Mouse (Mus musculus) erythroblast, embryonic 14.5 days (primary cell): ENCODE results near the gene Arhgap28. TPM values are rescaled to one million over a fixed set of nuclear protein-coding genes. Genes with fewer than 3 reads are reported as not detected.

Source experiments
- H3K27me3 ChIP-seq: 2 replicates; pipeline ENCODE4 v1.6.1; 2012; ENCODE audit warnings: inconsistent platforms; ENCODE audit not compliant: control insufficient read depth
- H3K36me3 ChIP-seq: 2 replicates; pipeline ENCODE4 v1.6.1; 2012; ENCODE audit warnings: mild to moderate bottlenecking, inconsistent platforms; ENCODE audit not compliant: control insufficient read depth
- H3K4me1 ChIP-seq: 2 replicates; pipeline ENCODE4 v1.6.1; 2012; ENCODE audit warnings: inconsistent platforms; ENCODE audit not compliant: control insufficient read depth
- H3K4me3 ChIP-seq: replicated peaks from 2 replicates; pipeline ENCODE3; 2012; ENCODE audit warnings: moderate library complexity, mild to moderate bottlenecking, inconsistent platforms
- H3K9me3 ChIP-seq: 2 replicates; pipeline ENCODE4 v1.6.1; 2012; ENCODE audit warnings: low read length, inconsistent platforms, mixed read lengths; ENCODE audit not compliant: control insufficient read depth
- GATA1 ChIP-seq: IDR thresholded peaks from 2 replicates; pipeline ENCODE4 v1.6.1; 2012; ENCODE audit warnings: low read length, inconsistent platforms, mixed read lengths
- TAL1 ChIP-seq: IDR thresholded peaks from 3 replicates; pipeline ENCODE4 v1.6.1; 2012; ENCODE audit warnings: low read length, inconsistent platforms, mixed read lengths
- polyA plus RNA-seq: library from polyadenylated mRNA; stranded (reverse); fragments of >175 nt; gene quantifications from 2 replicates; pipeline ENCODE4 v1.2.3, GENCODE M21; 2012

Arhgap28 gene
- polyA plus RNA-seq, 1 experiment: not detected

- Histone ChIP-seq H3K4me3 (no peak overlapping the region), H3K9me3 (no peaks in the 10 kb centered on the region), H3K4me1 (no peaks in the 10 kb centered on the region), H3K36me3 (no peaks in the 10 kb centered on the region), H3K27me3 (no peaks in the 10 kb centered on the region)
- TF ChIP-seq TAL1: no peak
- no peak for TF ChIP-seq GATA1
These were observed 27.5 kb downstream of the Arhgap28 start for GRCm38 (mm10) chr17:67976465-67976864.

- Histone ChIP-seq H3K4me3 (no peak overlapping the region), H3K27me3 (no peaks in the 10 kb centered on the region), H3K4me1 (no peaks in the 10 kb centered on the region), H3K9me3 (no peaks in the 10 kb centered on the region), H3K36me3 (no peaks in the 10 kb centered on the region)
- no peak for TF ChIP-seq TAL1
These were observed 27.9 kb downstream of the Arhgap28 start for GRCm38 (mm10) chr17:67976027-67976426.

GRCm38 (mm10) chr17:67974679-67975078 lies 29.2 kb downstream of the Arhgap28 start:
- Histone ChIP-seq H3K4me3 (no peak overlapping the region), H3K9me3 (no peaks in the 10 kb centered on the region), H3K27me3 (no peaks in the 10 kb centered on the region), H3K36me3 (no peaks in the 10 kb centered on the region), H3K4me1 (no peaks in the 10 kb centered on the region)
- TF ChIP-seq TAL1 (no peak), GATA1 (no peak)

- no peaks in the 10 kb centered on the region for H3K4me1 ChIP-seq
- TF ChIP-seq TAL1 (no peak), GATA1 (no peak)
- H3K36me3 ChIP-seq: no peaks in the 10 kb centered on the region
- H3K4me3 ChIP-seq: no peak overlapping the region
- H3K9me3 ChIP-seq: no peaks in the 10 kb centered on the region
- H3K27me3 ChIP-seq: no peaks in the 10 kb centered on the region
These were observed 36.9 kb downstream of the Arhgap28 start for GRCm38 (mm10) chr17:67966853-67967540.

GRCm38 (mm10) chr17:67962858-67963257 lies 41.1 kb downstream of the Arhgap28 start:
- no peak for TF ChIP-seq GATA1
- no peak for TF ChIP-seq TAL1
- H3K9me3 ChIP-seq: no peaks in the 10 kb centered on the region
- H3K4me1 ChIP-seq: no peaks in the 10 kb centered on the region
- no peaks in the 10 kb centered on the region for H3K36me3 ChIP-seq
- H3K27me3 ChIP-seq: no peaks in the 10 kb centered on the region
- H3K4me3 ChIP-seq: no peak overlapping the region

GRCm38 (mm10) chr17:67962020-67962419 lies 41.9 kb downstream of the Arhgap28 start:
- no peak for TF ChIP-seq TAL1
- TF ChIP-seq GATA1: no peak
- no peaks in the 10 kb centered on the region for H3K9me3 ChIP-seq

GRCm38 (mm10) chr17:67958909-67959308 lies 45.0 kb downstream of the Arhgap28 start:
- Histone ChIP-seq H3K36me3 (no peaks in the 10 kb centered on the region), H3K4me3 (no peak overlapping the region), H3K4me1 (no peaks in the 10 kb centered on the region), H3K9me3 (no peaks in the 10 kb centered on the region), H3K27me3 (no peaks in the 10 kb centered on the region)
- TF ChIP-seq GATA1 (no peak), TAL1 (no peak)

More at GRCm38 (mm10) chr17:67962020-67962419, 41.9 kb downstream of the Arhgap28 start:
- no peak overlapping the region for H3K4me3 ChIP-seq
- no peaks in the 10 kb centered on the region for H3K36me3 ChIP-seq
- no peaks in the 10 kb centered on the region for H3K4me1 ChIP-seq
- no peaks in the 10 kb centered on the region for H3K27me3 ChIP-seq

- Histone ChIP-seq H3K4me3 (no peak overlapping the region), H3K4me1 (no peaks in the 10 kb centered on the region), H3K36me3 (no peaks in the 10 kb centered on the region), H3K27me3 (no peaks in the 10 kb centered on the region), H3K9me3 (no peaks in the 10 kb centered on the region)
- TF ChIP-seq TAL1 (no peak), GATA1 (no peak)
These were observed 46.3 kb downstream of the Arhgap28 start for GRCm38 (mm10) chr17:67957603-67958002.

GRCm38 (mm10) chr17:67955876-67956690 lies 47.8 kb downstream of the Arhgap28 start:
- H3K36me3 ChIP-seq: no peaks in the 10 kb centered on the region
- H3K27me3 ChIP-seq: no peaks in the 10 kb centered on the region
- no peaks in the 10 kb centered on the region for H3K4me1 ChIP-seq
- TF ChIP-seq TAL1 (no peak), GATA1 (no peak)
- H3K9me3 ChIP-seq: no peaks in the 10 kb centered on the region
- H3K4me3 ChIP-seq: no peak overlapping the region
